Mouse (Mus musculus) small intestine, adult 2 months (tissue): Measurements from ENCODE around the gene 1110002E22Rik.

ENCODE experiments used
- CTCF ChIP-seq: fragments of 200-500 bp; IDR thresholded peaks from 2 replicates; pipeline ENCODE4 v1.5.1; 2012; ENCODE audit warnings: low read depth, mild to moderate bottlenecking, control low read depth, inconsistent platforms, low read length, moderate library complexity, mixed read lengths; ENCODE audit not compliant: insufficient replicate concordance, insufficient read length; ENCODE audit errors: extremely low read depth
- POLR2A ChIP-seq: fragments of 200-500 bp; IDR thresholded peaks from 2 replicates; pipeline ENCODE4 v1.6.1; 2012; ENCODE audit warnings: low read depth, mild to moderate bottlenecking, control low read depth, inconsistent platforms, low read length, moderate library complexity

- TF ChIP-seq CTCF (no peak), POLR2A (no peak)
Measured at GRCm38 (mm10) chr3:138022651-138023050, 42.2 kb upstream of the 1110002E22Rik start.
